Mouse (Mus musculus) layer of hippocampus, adult 2 months (tissue): ENCODE results near the gene Brsk2. TPM values are rescaled to one million over a fixed set of nuclear protein-coding genes. Genes with fewer than 3 reads are reported as not detected.

Source experiments
- DNase-seq, 2 experiments: peaks; one replicate each; pipeline ENCODE4 v3.0.0; 2022; ENCODE audit warnings: low spot score in 2 of 2
- H3K27ac ChIP-seq: fragments of 200-600 bp; 2 replicates; pipeline ENCODE4 v1.8.1; 2022
- H3K4me3 ChIP-seq: fragments of 200-600 bp; 2 replicates; pipeline ENCODE4 v1.8.1; 2022; ENCODE audit warnings: mild to moderate bottlenecking
- CTCF ChIP-seq: fragments of 200-600 bp; conservative IDR thresholded peaks from 2 replicates; pipeline ENCODE4 v1.8.1; 2022; ENCODE audit warnings: antibody characterized with exemption, mild to moderate bottlenecking, moderate library complexity
- microRNA-seq, 2 experiments: library from miRNA; unstranded; fragments of <30 nt; microRNA quantifications; one replicate each; pipeline ENCODE4 v1.2.0; 2021
- total RNA-seq, 2 experiments: library from RNA; stranded (reverse); gene quantifications; 2 replicates each; pipeline ENCODE4 v1.2.3; 2021

Brsk2 gene
- total RNA-seq, 2 experiments from 2014 or later: 175 to 181 TPM

DNA sequence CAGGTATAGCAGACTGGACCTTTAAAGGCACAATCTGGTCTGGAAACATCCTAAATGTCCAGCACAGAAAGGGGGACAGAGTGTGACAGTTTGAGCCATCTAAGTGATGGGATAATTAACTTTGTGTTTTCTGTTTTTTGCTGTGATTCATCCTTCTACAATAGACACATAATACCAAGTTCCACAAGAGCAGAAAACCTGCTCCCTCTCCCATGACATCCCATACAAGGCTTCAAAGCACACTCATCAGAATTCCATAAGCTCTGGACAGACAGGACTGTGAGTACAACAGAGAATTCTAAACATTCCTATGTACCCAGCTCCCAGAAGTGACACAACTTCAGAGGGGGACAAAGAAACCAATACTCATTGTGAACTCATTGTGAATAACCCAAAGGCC lies 101.0 kb downstream of the Brsk2 start:
- DNase-seq: no peak
- no peak overlapping the region for H3K4me3 ChIP-seq
- H3K27ac ChIP-seq: no peak overlapping the region
- no peak for TF ChIP-seq CTCF

Small RNAs within 50 kb of the gene (microRNA-seq; reads per million reads assigned to microRNA genes)
- 1.3 to 2.2 reads per million in 2 experiments for gene Mir3104

Other genes with a start within 250 kb of the Brsk2 start
- not detected for gene Muc5ac, start 160.8 kb upstream of the Brsk2 start, total RNA-seq
- gene Muc5b, start 110.7 kb upstream of the Brsk2 start, total RNA-seq: not detected
- gene Tollip, start 31.2 kb upstream of the Brsk2 start, total RNA-seq: 100 to 1,000 TPM; 112 to 123 TPM
- gene Mob2, start 111.3 kb downstream of the Brsk2 start, total RNA-seq: 10 to 100 TPM; 29.0 to 29.3 TPM
- gene Dusp8, start 146.1 kb downstream of the Brsk2 start, total RNA-seq: 100 to 1,000 TPM; 126 to 127 TPM
- gene Gm45618, start 171.0 kb downstream of the Brsk2 start, total RNA-seq: not detected
- not detected for gene Gm39115, start 186.3 kb downstream of the Brsk2 start, total RNA-seq
- gene Gm45337, start 194.9 kb downstream of the Brsk2 start, total RNA-seq: not detected
- not detected for gene Gm29735, start 207.4 kb downstream of the Brsk2 start, total RNA-seq
- not detected for gene Gm4553, start 216.0 kb downstream of the Brsk2 start, total RNA-seq
- gene Krtap5-2, start 226.3 kb downstream of the Brsk2 start, total RNA-seq: not detected
- gene Gm10153, start 240.6 kb downstream of the Brsk2 start, total RNA-seq: not detected